Mouse (Mus musculus): ENCODE data around the gene Mcm2. TPM values are rescaled to one million over a fixed set of nuclear protein-coding genes. Genes with fewer than 3 reads are reported as not detected.

The Mcm2 gene
- polyA plus RNA-seq, 1 experiment: 42.3 TPM

- no peaks in the 10 kb centered on the region for H3K4me1 ChIP-seq (ENCODE audit: control insufficient read depth, insufficient read depth, low read length)
- TF ChIP-seq POLR2A (IDR thresholded peaks at IDR 0.05; ENCODE audit: low read depth, low read length) (no peak), CTCF (IDR thresholded peaks at IDR 0.05; ENCODE audit: borderline replicate concordance, insufficient read depth, low read length) (no peak)
- no peak overlapping the region for H3K4me3 ChIP-seq (ENCODE audit: insufficient read depth, low read length)
- H3K27ac ChIP-seq (ENCODE audit: insufficient read depth, low read length): no peak overlapping the region
Observed at GRCm38 (mm10) chr6:88913022-88913421, 14.4 kb upstream of the Mcm2 start.

GRCm38 (mm10) chr6:88909151-88909550 lies 10.6 kb upstream of the Mcm2 start:
- Histone ChIP-seq H3K4me1 (ENCODE audit: control insufficient read depth, insufficient read depth, low read length) (peaks cover 7% of the 10 kb centered on the region; the same call in 1 of the 2 replicates), H3K4me3 (ENCODE audit: insufficient read depth, low read length) (no peak overlapping the region), H3K27ac (ENCODE audit: insufficient read depth, low read length) (no peak overlapping the region)
- TF ChIP-seq POLR2A (IDR thresholded peaks at IDR 0.05; ENCODE audit: low read depth, low read length): no peak
- no peak for TF ChIP-seq CTCF (IDR thresholded peaks at IDR 0.05; ENCODE audit: borderline replicate concordance, insufficient read depth, low read length)

- Histone ChIP-seq H3K4me3 (ENCODE audit: insufficient read depth, low read length) (no peak overlapping the region), H3K27ac (ENCODE audit: insufficient read depth, low read length) (no peak overlapping the region), H3K4me1 (ENCODE audit: control insufficient read depth, insufficient read depth, low read length) (peaks cover 11% of the 10 kb centered on the region; the same call in 1 of the 2 replicates)
- peak; percentile 83; the same call in 1 of the 2 replicates for TF ChIP-seq CTCF (IDR thresholded peaks at IDR 0.05; ENCODE audit: borderline replicate concordance, insufficient read depth, low read length)
- no peak for TF ChIP-seq POLR2A (IDR thresholded peaks at IDR 0.05; ENCODE audit: low read depth, low read length)
Observed at GRCm38 (mm10) chr6:88906369-88907108, 8.0 kb upstream of the Mcm2 start.

- TF ChIP-seq POLR2A (IDR thresholded peaks at IDR 0.05; ENCODE audit: low read depth, low read length) (no peak), CTCF (IDR thresholded peaks at IDR 0.05; ENCODE audit: borderline replicate concordance, insufficient read depth, low read length) (no peak)
- H3K4me3 ChIP-seq (ENCODE audit: insufficient read depth, low read length): no peak overlapping the region
- H3K27ac ChIP-seq (ENCODE audit: insufficient read depth, low read length): no peak overlapping the region
- peaks cover 11% of the 10 kb centered on the region; the same call in 1 of the 2 replicates for H3K4me1 ChIP-seq (ENCODE audit: control insufficient read depth, insufficient read depth, low read length)
Observed at GRCm38 (mm10) chr6:88905042-88905441, 6.5 kb upstream of the Mcm2 start.

GRCm38 (mm10) chr6:88904456-88904974 lies 5.9 kb upstream of the Mcm2 start:
- no peak for TF ChIP-seq POLR2A (IDR thresholded peaks at IDR 0.05; ENCODE audit: low read depth, low read length)
- TF ChIP-seq CTCF (IDR thresholded peaks at IDR 0.05; ENCODE audit: borderline replicate concordance, insufficient read depth, low read length): no peak
- Histone ChIP-seq H3K4me3 (ENCODE audit: insufficient read depth, low read length) (no peak overlapping the region), H3K27ac (ENCODE audit: insufficient read depth, low read length) (no peak overlapping the region), H3K4me1 (ENCODE audit: control insufficient read depth, insufficient read depth, low read length) (peaks cover 11% of the 10 kb centered on the region; the same call in 1 of the 2 replicates)

GRCm38 (mm10) chr6:88903708-88904107 lies 5.1 kb upstream of the Mcm2 start:
- TF ChIP-seq CTCF (IDR thresholded peaks at IDR 0.05; ENCODE audit: borderline replicate concordance, insufficient read depth, low read length) (no peak), POLR2A (IDR thresholded peaks at IDR 0.05; ENCODE audit: low read depth, low read length) (no peak)
- Histone ChIP-seq H3K27ac (ENCODE audit: insufficient read depth, low read length) (no peak overlapping the region), H3K4me1 (ENCODE audit: control insufficient read depth, insufficient read depth, low read length) (peaks cover 11% of the 10 kb centered on the region; the same call in 1 of the 2 replicates)

GRCm38 (mm10) chr6:88901947-88902820 lies 3.6 kb upstream of the Mcm2 start, which contains the start of gene Tpra1:
Tpra1 (plus strand) TSS chr6:88902251.
- H3K27ac ChIP-seq (ENCODE audit: insufficient read depth, low read length): peak within 1 kb of the TSS; percentile 50
- H3K4me1 ChIP-seq (ENCODE audit: control insufficient read depth, insufficient read depth, low read length): peaks cover 11% of the 10 kb centered on the region; the same call in 1 of the 2 replicates
- peak within 1 kb of the TSS; percentile 70 for H3K4me3 ChIP-seq (ENCODE audit: insufficient read depth, low read length)
- no peak for TF ChIP-seq CTCF (IDR thresholded peaks at IDR 0.05; ENCODE audit: borderline replicate concordance, insufficient read depth, low read length)
- peak; percentile 68 for TF ChIP-seq POLR2A (IDR thresholded peaks at IDR 0.05; ENCODE audit: low read depth, low read length)

More at GRCm38 (mm10) chr6:88903708-88904107, 5.1 kb upstream of the Mcm2 start:
- peak overlapping the region; percentile 70; the same call in 1 of the 2 replicates for H3K4me3 ChIP-seq (ENCODE audit: insufficient read depth, low read length)

- Histone ChIP-seq H3K4me3 (ENCODE audit: insufficient read depth, low read length) (peak overlapping the region; percentile 63), H3K27ac (ENCODE audit: insufficient read depth, low read length) (no peak overlapping the region), H3K4me1 (ENCODE audit: control insufficient read depth, insufficient read depth, low read length) (peaks cover 11% of the 10 kb centered on the region; the same call in 1 of the 2 replicates)
- TF ChIP-seq POLR2A (IDR thresholded peaks at IDR 0.05; ENCODE audit: low read depth, low read length): no peak
- no peak for TF ChIP-seq CTCF (IDR thresholded peaks at IDR 0.05; ENCODE audit: borderline replicate concordance, insufficient read depth, low read length)
Observed at GRCm38 (mm10) chr6:88901471-88901870, 2.9 kb upstream of the Mcm2 start.

GRCm38 (mm10) chr6:88899628-88900027 lies 1.0 kb upstream of the Mcm2 start:
- TF ChIP-seq POLR2A (IDR thresholded peaks at IDR 0.05; ENCODE audit: low read depth, low read length) (no peak), CTCF (IDR thresholded peaks at IDR 0.05; ENCODE audit: borderline replicate concordance, insufficient read depth, low read length) (no peak)
- no peak overlapping the region for H3K27ac ChIP-seq (ENCODE audit: insufficient read depth, low read length)
- peaks cover 8% of the 10 kb centered on the region; the same call in 1 of the 2 replicates for H3K4me1 ChIP-seq (ENCODE audit: control insufficient read depth, insufficient read depth, low read length)
- H3K4me3 ChIP-seq (ENCODE audit: insufficient read depth, low read length): no peak overlapping the region
